Mouse (Mus musculus): ENCODE results near the gene Uqcrq. TPM values are rescaled to one million over a fixed set of nuclear protein-coding genes. Genes with fewer than 3 reads are reported as not detected.
A peak's percentile ranks its signal among the peaks of the same experiment; 100 is the strongest.

Gene Uqcrq
- total RNA-seq, 1 experiment, result 76.9 TPM

DNA sequence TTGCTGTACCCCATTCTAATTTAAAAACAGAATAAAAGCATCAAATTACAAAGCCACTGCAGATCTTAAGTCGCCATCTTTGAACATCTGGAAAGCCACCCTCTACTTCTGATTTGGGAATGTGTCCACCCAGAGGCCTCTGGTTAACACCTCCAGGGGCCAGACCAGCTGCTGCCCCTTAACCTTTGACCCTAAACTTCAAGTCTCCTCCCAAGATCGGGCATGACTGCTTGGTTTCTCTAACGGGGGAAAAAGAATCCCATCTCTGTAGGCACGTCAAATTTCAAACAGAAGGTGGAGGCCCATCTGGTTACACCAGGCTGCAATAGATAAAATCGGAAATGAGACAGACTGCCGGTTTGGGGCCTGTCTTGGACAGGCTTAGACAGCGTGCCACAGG is 47.2 kb upstream of the Uqcrq start:
- TF ChIP-seq MAFK (IDR thresholded peaks at IDR 0.05; ENCODE audit: insufficient read depth, low read depth, low read length), result no peak
- no peak for TF ChIP-seq CHD2 (IDR thresholded peaks at IDR 0.05; ENCODE audit: low read depth, low read length)
- no peak for TF ChIP-seq HCFC1 (IDR thresholded peaks at IDR 0.05; ENCODE audit: borderline replicate concordance, insufficient read depth, low read length)
- no peak for TF ChIP-seq ZNF384 (IDR thresholded peaks at IDR 0.05; ENCODE audit: low read depth, low read length)
- TF ChIP-seq ZC3H11A (IDR thresholded peaks at IDR 0.05; ENCODE audit: borderline replicate concordance, low read depth, low read length), result no peak
- no peak overlapping the region for H3K4me3 ChIP-seq (ENCODE audit: insufficient read depth in 1 of 2, low read depth in 1 of 2, low read length in 2 of 2, poor library complexity in 1 of 2, severe bottlenecking in 1 of 2)
- H3K36me3 ChIP-seq (ENCODE audit: control insufficient read depth, insufficient read depth, low read length, poor library complexity, severe bottlenecking), result no peaks in the 10 kb centered on the region
- H3K9me3 ChIP-seq (ENCODE audit: control insufficient read depth, insufficient read depth, low read depth, low read length), result no peaks in the 10 kb centered on the region
- in situ Hi-C loops (cut with MboI; ENCODE audit: low sequenced_read_pairs in 2 of 2, unreplicated experiment in 2 of 2), result no loop called here
- DNase-seq (ENCODE audit: low read depth, low spot score), result no peak
- peaks cover 0 to 2% of the 10 kb centered on the region in 2 experiments; a peak in 1 of 4 replicates for H3K4me1 ChIP-seq (ENCODE audit: control insufficient read depth in 2 of 2, insufficient read depth in 2 of 2, low read length in 2 of 2, poor library complexity in 1 of 2)
- no peak overlapping the region for H3K9ac ChIP-seq (ENCODE audit: insufficient read depth, low read depth, low read length, poor library complexity, severe bottlenecking)
- H3K27ac ChIP-seq (ENCODE audit: insufficient read depth, low read depth, low read length, poor library complexity, severe bottlenecking), result no peak overlapping the region

- H3K9me3 ChIP-seq (ENCODE audit: control insufficient read depth, insufficient read depth, low read depth, low read length), result no peaks in the 10 kb centered on the region
- peaks cover 0 to 2% of the 10 kb centered on the region in 2 experiments; a peak in 1 of 4 replicates for H3K4me1 ChIP-seq (ENCODE audit: control insufficient read depth in 2 of 2, insufficient read depth in 2 of 2, low read length in 2 of 2, poor library complexity in 1 of 2)
- in situ Hi-C loops (cut with MboI; ENCODE audit: low sequenced_read_pairs in 2 of 2, unreplicated experiment in 2 of 2), result no loop called here
- no peak for DNase-seq (ENCODE audit: low read depth, low spot score)
- TF ChIP-seq HCFC1 (IDR thresholded peaks at IDR 0.05; ENCODE audit: borderline replicate concordance, insufficient read depth, low read length) (no peak), CHD2 (IDR thresholded peaks at IDR 0.05; ENCODE audit: low read depth, low read length) (no peak), ZNF384 (IDR thresholded peaks at IDR 0.05; ENCODE audit: low read depth, low read length) (no peak), ZC3H11A (IDR thresholded peaks at IDR 0.05; ENCODE audit: borderline replicate concordance, low read depth, low read length) (no peak), MAFK (IDR thresholded peaks at IDR 0.05; ENCODE audit: insufficient read depth, low read depth, low read length) (no peak)
- H3K36me3 ChIP-seq (ENCODE audit: control insufficient read depth, insufficient read depth, low read length, poor library complexity, severe bottlenecking), result no peaks in the 10 kb centered on the region
- no peak overlapping the region for H3K4me3 ChIP-seq (ENCODE audit: insufficient read depth in 1 of 2, low read depth in 1 of 2, low read length in 2 of 2, poor library complexity in 1 of 2, severe bottlenecking in 1 of 2)
- no peak overlapping the region for H3K27ac ChIP-seq (ENCODE audit: insufficient read depth, low read depth, low read length, poor library complexity, severe bottlenecking)
- no peak overlapping the region for H3K9ac ChIP-seq (ENCODE audit: insufficient read depth, low read depth, low read length, poor library complexity, severe bottlenecking)
Observed at GRCm38 (mm10) chr11:53475620-53476019, 45.0 kb upstream of the Uqcrq start.

DNA sequence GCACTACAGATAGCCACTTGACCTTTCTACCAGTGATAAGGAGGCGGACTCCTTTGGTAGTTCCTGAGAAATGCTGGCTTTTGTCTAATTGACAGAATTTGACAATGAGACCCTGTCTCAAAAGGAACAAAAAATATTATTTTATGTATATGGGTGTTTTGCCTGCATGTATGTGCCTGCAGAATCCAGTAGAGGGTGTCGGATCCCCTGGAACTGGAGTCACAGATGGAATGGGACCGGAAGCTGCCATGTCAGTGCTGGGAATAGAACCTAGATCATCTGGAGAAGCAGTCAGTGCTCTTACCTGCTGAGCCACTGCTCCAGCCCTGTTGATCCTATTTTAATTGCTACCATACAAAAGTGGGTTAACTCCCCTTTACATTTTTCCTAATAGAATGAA is 42.1 kb upstream of the Uqcrq start:
- in situ Hi-C loops (cut with MboI; ENCODE audit: low sequenced_read_pairs in 2 of 2, unreplicated experiment in 2 of 2), result no loop called here
- H3K9me3 ChIP-seq (ENCODE audit: control insufficient read depth, insufficient read depth, low read depth, low read length), result no peaks in the 10 kb centered on the region
- no peak overlapping the region for H3K27ac ChIP-seq (ENCODE audit: insufficient read depth, low read depth, low read length, poor library complexity, severe bottlenecking)
- H3K9ac ChIP-seq (ENCODE audit: insufficient read depth, low read depth, low read length, poor library complexity, severe bottlenecking), result no peak overlapping the region
- H3K4me3 ChIP-seq (ENCODE audit: insufficient read depth in 1 of 2, low read depth in 1 of 2, low read length in 2 of 2, poor library complexity in 1 of 2, severe bottlenecking in 1 of 2), result no peak overlapping the region
- no peaks in the 10 kb centered on the region for H3K36me3 ChIP-seq (ENCODE audit: control insufficient read depth, insufficient read depth, low read length, poor library complexity, severe bottlenecking)
- no peak for DNase-seq (ENCODE audit: low read depth, low spot score)
- TF ChIP-seq ZNF384 (IDR thresholded peaks at IDR 0.05; ENCODE audit: low read depth, low read length), result no peak
- no peak for TF ChIP-seq MAFK (IDR thresholded peaks at IDR 0.05; ENCODE audit: insufficient read depth, low read depth, low read length)
- TF ChIP-seq ZC3H11A (IDR thresholded peaks at IDR 0.05; ENCODE audit: borderline replicate concordance, low read depth, low read length), result no peak
- no peak for TF ChIP-seq CHD2 (IDR thresholded peaks at IDR 0.05; ENCODE audit: low read depth, low read length)
- TF ChIP-seq HCFC1 (IDR thresholded peaks at IDR 0.05; ENCODE audit: borderline replicate concordance, insufficient read depth, low read length), result no peak
- no peaks in the 10 kb centered on the region for H3K4me1 ChIP-seq (ENCODE audit: control insufficient read depth in 2 of 2, insufficient read depth in 2 of 2, low read length in 2 of 2, poor library complexity in 1 of 2)

- Histone ChIP-seq H3K4me1 (ENCODE audit: control insufficient read depth in 2 of 2, insufficient read depth in 2 of 2, low read length in 2 of 2, poor library complexity in 1 of 2) (peaks cover 3 to 5% of the 10 kb centered on the region in 2 experiments; a peak in 3 of 4 replicates), H3K4me3 (ENCODE audit: insufficient read depth in 1 of 2, low read depth in 1 of 2, low read length in 2 of 2, poor library complexity in 1 of 2, severe bottlenecking in 1 of 2) (no peak within 1 kb of the TSS), H3K27ac (ENCODE audit: insufficient read depth, low read depth, low read length, poor library complexity, severe bottlenecking) (no peak within 1 kb of the TSS), H3K36me3 (ENCODE audit: control insufficient read depth, insufficient read depth, low read length, poor library complexity, severe bottlenecking) (no peaks in the 10 kb centered on the region), H3K9me3 (ENCODE audit: control insufficient read depth, insufficient read depth, low read depth, low read length) (no peaks in the 10 kb centered on the region), H3K9ac (ENCODE audit: insufficient read depth, low read depth, low read length, poor library complexity, severe bottlenecking) (no peak within 1 kb of the TSS)
- in situ Hi-C loops (cut with MboI; ENCODE audit: low sequenced_read_pairs in 2 of 2, unreplicated experiment in 2 of 2), result no loop called here
- peak; percentile 81 for DNase-seq (ENCODE audit: low read depth, low spot score)
- no peak for TF ChIP-seq MAFK (IDR thresholded peaks at IDR 0.05; ENCODE audit: insufficient read depth, low read depth, low read length)
- no peak for TF ChIP-seq CHD2 (IDR thresholded peaks at IDR 0.05; ENCODE audit: low read depth, low read length)
- TF ChIP-seq HCFC1 (IDR thresholded peaks at IDR 0.05; ENCODE audit: borderline replicate concordance, insufficient read depth, low read length), result no peak
- 0 out of 2 replicates have a peak, but pooled peaks have one; percentile 12 for TF ChIP-seq ZC3H11A (IDR thresholded peaks at IDR 0.05; ENCODE audit: borderline replicate concordance, low read depth, low read length)
- no peak for TF ChIP-seq ZNF384 (IDR thresholded peaks at IDR 0.05; ENCODE audit: low read depth, low read length)
Observed at GRCm38 (mm10) chr11:53469968-53470695, 39.5 kb upstream of the Uqcrq start, which contains the start of gene Gm9837. TSS of gene Gm9837 (minus strand) at chr11:53470479.

Data from ES-E14 (cell line).